Mouse (Mus musculus) neutrophil, adult 59 days (primary cell): ENCODE results near the gene Gm26602. TPM values are rescaled to one million over a fixed set of nuclear protein-coding genes. Genes with fewer than 3 reads are reported as not detected.

Experiments
- total RNA-seq, 2 experiments: library from RNA; stranded (reverse); gene quantifications; 1 replicate in 1 of 2; 2 replicates in 1 of 2; pipeline ENCODE4 v1.2.4; 2023

Gm26602 gene
- not detected for total RNA-seq

GRCm38 (mm10) chr10:79910556-79910955 is at the start of gene Gm26602:
Gene Gm26602, plus strand, starts transcription at chr10:79910856.

DNA sequence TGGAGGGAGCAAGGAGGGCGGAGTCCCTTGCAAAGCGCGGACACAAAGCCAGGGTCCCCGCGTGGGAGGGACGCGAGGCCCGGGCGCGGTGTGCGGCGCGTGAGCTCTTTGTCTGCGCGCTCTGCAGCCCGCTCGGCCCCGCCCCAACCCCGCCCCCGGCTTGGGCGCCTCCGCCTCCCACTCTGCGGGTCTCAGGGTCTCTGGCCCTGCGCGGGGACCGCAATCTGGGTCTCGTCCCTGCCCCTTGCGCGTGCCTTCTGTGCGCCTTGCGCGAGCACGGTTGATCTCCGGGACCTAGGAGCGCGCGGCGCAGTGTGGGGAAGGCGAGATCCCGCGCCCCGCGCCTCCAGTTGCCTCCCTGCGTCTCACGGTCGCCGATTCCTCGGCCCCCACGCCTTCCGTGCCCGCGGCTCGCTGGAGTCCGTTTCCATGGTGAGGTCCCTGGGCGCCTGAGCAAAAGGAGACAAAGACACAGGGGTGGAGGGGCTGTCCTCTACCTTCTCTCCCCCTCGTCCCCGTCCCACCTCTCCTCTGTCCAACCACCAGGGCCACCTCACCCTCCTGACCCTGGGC is 36.3 kb upstream of the Gm26602 start, which contains the start of the genes Prtn3 and Plppr3:
TSS of gene Prtn3 (plus strand) at position 187 of the 573 bp plus-strand sequence.
TSS of gene Plppr3 (minus strand) at position 345 of the 573 bp plus-strand sequence.

GRCm38 (mm10) chr10:79886054-79886453 is 24.6 kb upstream of the Gm26602 start, which contains the start of gene Elane:
Gene Elane, plus strand, starts transcription at chr10:79886247.

GRCm38 (mm10) chr10:79890670-79891069 is 20.0 kb upstream of the Gm26602 start, which contains the start of gene Cfd:
Gene Cfd, plus strand, starts transcription at chr10:79890853.

GRCm38 (mm10) chr10:79908167-79909091 is 2.2 kb upstream of the Gm26602 start, which contains the start of gene Med16:
Gene Med16, minus strand, starts transcription at chr10:79908923.

DNA sequence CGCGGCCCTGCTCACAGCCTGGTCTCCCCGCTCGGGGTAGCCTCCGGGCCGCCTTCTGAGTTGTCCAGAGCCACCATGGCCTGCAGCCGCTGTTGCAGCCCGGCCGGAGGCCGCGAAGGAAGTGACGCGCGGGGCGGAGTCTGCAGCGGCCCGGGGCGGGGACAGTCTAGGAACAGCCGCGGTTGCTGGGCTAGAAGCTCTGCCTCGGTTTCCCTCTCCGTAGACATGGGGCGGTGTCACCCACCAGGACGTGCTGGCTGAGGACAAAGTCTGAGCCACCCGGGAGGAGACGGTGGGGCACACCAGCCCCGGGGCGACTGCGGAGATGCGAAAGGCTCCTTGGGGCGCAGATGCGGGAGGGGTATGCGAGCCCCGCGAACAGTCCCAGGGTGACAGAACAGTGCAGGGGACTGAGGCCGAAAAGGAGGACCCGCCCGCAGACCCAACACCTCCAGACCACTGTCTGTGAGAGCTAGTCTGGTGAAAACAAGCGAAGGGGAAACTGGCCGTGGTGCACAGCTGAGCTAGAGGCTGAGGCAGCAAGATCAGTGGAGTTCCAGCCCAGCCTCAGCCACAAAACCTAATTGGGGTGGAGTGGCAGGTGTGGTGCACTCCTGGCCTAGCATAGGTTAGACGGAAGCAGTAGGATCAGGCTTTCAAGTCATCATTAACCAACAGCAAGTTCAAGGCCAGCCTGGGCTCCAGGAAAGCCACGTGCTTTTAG is 6.3 kb downstream of the Gm26602 start, which contains the start of gene Kiss1r:
TSS of gene Kiss1r (plus strand) at position 164 of the 724 bp plus-strand sequence.

GRCm38 (mm10) chr10:79920958-79921535 is 10.4 kb downstream of the Gm26602 start, which contains the start of gene R3hdm4:
Gene R3hdm4, minus strand, starts transcription at chr10:79921208.

GRCm38 (mm10) chr10:79926491-79927323 is 16.1 kb downstream of the Gm26602 start, which contains the start of gene Arid3a:
Gene Arid3a, plus strand, starts transcription at chr10:79927043.

GRCm38 (mm10) chr10:79959847-79960601 is 49.4 kb downstream of the Gm26602 start, which contains the start of gene Wdr18:
Gene Wdr18, plus strand, starts transcription at chr10:79960152.

Other genes with a start within 250 kb of the Gm26602 start
- not detected for gene Madcam1, start 246.3 kb upstream of the Gm26602 start, total RNA-seq
- 10 to 100 TPM; 20.1 to 26.2 TPM for gene Tpgs1, start 241.5 kb upstream of the Gm26602 start, total RNA-seq
- 10 to 100 TPM; 66.7 to 77.6 TPM for gene Cdc34, start 228.7 kb upstream of the Gm26602 start, total RNA-seq
- gene Gzmm, start 221.8 kb upstream of the Gm26602 start, total RNA-seq: 1 to 10 TPM; 1.1 to 1.2 TPM
- 100 to 1,000 TPM; 117 to 123 TPM for gene Bsg, start 206.4 kb upstream of the Gm26602 start, total RNA-seq
- gene Hcn2, start 194.2 kb upstream of the Gm26602 start, total RNA-seq: under 1 TPM; 0.11 to 0.18 TPM
- 10 to 100 TPM; 13.7 to 15.0 TPM for gene Polrmt, start 164.3 kb upstream of the Gm26602 start, total RNA-seq
- gene Fgf22, start 155.8 kb upstream of the Gm26602 start, total RNA-seq: not detected
- gene Rnf126, start 143.9 kb upstream of the Gm26602 start, total RNA-seq: 10 to 100 TPM; 25.1 to 26.7 TPM
- gene Fstl3, start 133.6 kb upstream of the Gm26602 start, total RNA-seq: 1 to 10 TPM; 4.5 to 5.9 TPM
- 10 to 100 TPM; 13.6 to 18.0 TPM for gene Prss57, start 119.9 kb upstream of the Gm26602 start, total RNA-seq
- gene Palm, start 117.3 kb upstream of the Gm26602 start, total RNA-seq: 100 to 1,000 TPM; 124 to 129 TPM
- under 1 TPM; 0.46 to 0.51 TPM for gene Misp, start 89.9 kb upstream of the Gm26602 start, total RNA-seq
- gene Ptbp1, start 56.4 kb upstream of the Gm26602 start, total RNA-seq: 100 to 1,000 TPM; 267 to 286 TPM
- gene Prtn3, start 36.4 kb upstream of the Gm26602 start, total RNA-seq: 100 to 1,000 TPM; 466 to 531 TPM
- gene Plppr3, start 36.2 kb upstream of the Gm26602 start, total RNA-seq: 10 to 100 TPM; 20.7 to 23.9 TPM
- gene Elane, start 24.6 kb upstream of the Gm26602 start, total RNA-seq: 100 to 1,000 TPM; 527 to 568 TPM
- not detected for gene Cfd, start 20.0 kb upstream of the Gm26602 start, total RNA-seq
- 10 to 100 TPM; 32.8 to 40.7 TPM for gene Med16, start 1.9 kb upstream of the Gm26602 start, total RNA-seq
- gene Kiss1r, start 6.1 kb downstream of the Gm26602 start, total RNA-seq: 1 to 10 TPM; 5.0 to 5.4 TPM
- gene R3hdm4, start 10.4 kb downstream of the Gm26602 start, total RNA-seq: 100 to 1,000 TPM; 488 to 566 TPM
- gene Arid3a, start 16.2 kb downstream of the Gm26602 start, total RNA-seq: 100 to 1,000 TPM; 187 to 197 TPM
- 10 to 100 TPM in 1 of 2 experiments, 1 to 10 TPM in 1; 9.9 to 13.2 TPM for gene Wdr18, start 49.3 kb downstream of the Gm26602 start, total RNA-seq
- gene Grin3b, start 59.9 kb downstream of the Gm26602 start, total RNA-seq: under 1 TPM in 1 of 2 experiments, not detected in 1; 0.26 TPM
- gene Tmem259, start 73.5 kb downstream of the Gm26602 start, total RNA-seq: 10 to 100 TPM; 68.0 to 69.4 TPM
- 100 to 1,000 TPM; 543 to 593 TPM for gene Cnn2, start 77.7 kb downstream of the Gm26602 start, total RNA-seq
- 100 to 1,000 TPM; 110 to 111 TPM for gene Abca7, start 85.6 kb downstream of the Gm26602 start, total RNA-seq
- gene Arhgap45, start 105.8 kb downstream of the Gm26602 start, total RNA-seq: 100 to 1,000 TPM; 428 to 464 TPM
- 10 to 100 TPM; 34.8 to 48.1 TPM for gene Polr2e, start 128.9 kb downstream of the Gm26602 start, total RNA-seq
- 100 to 1,000 TPM; 269 to 306 TPM for gene Gpx4, start 136.3 kb downstream of the Gm26602 start, total RNA-seq
- gene Sbno2, start 194.7 kb downstream of the Gm26602 start, total RNA-seq: 100 to 1,000 TPM; 141 to 163 TPM
- 100 to 1,000 TPM; 183 to 187 TPM for gene Stk11, start 204.9 kb downstream of the Gm26602 start, total RNA-seq
- 100 to 1,000 TPM; 108 to 123 TPM for gene Atp5d, start 227.8 kb downstream of the Gm26602 start, total RNA-seq
- gene Cbarp, start 230.0 kb downstream of the Gm26602 start, total RNA-seq: 1 to 10 TPM; 1.2 to 1.4 TPM
- 100 to 1,000 TPM; 221 to 226 TPM for gene Midn, start 237.4 kb downstream of the Gm26602 start, total RNA-seq